Mouse (Mus musculus) liver, embryonic 14.5 days (tissue): ENCODE measurements around the gene Map4k2.

Experiments used
- CTCF ChIP-seq: IDR thresholded peaks from 2 replicates; pipeline ENCODE4 v1.5.1; 2016; ENCODE audit warnings: antibody characterized with exemption, low read depth, control low read depth
- EP300 ChIP-seq: IDR thresholded peaks from 2 replicates; pipeline ENCODE4 v1.6.1; 2016; ENCODE audit warnings: antibody characterized with exemption, low read depth

DNA sequence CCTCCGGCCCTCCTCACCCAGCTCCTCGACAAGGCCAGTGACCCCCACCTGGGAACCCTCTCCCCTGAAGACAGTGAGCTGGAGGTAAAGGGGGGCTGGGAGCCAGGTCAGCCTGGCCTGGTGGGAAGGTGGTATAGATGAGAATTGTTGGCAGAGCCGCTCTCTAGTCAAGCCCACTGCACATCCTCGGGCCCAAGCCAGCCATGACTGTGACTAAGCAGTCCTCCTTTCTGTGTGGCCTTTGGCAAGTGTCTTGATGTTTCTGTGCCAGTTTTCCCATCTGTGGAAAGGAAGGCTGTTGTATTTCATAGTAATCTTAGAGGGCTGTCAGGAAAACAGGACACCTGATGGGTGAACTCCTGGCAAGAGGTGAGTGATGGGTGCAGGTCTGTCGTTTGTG lies 3.1 kb downstream of the Map4k2 start:
- TF ChIP-seq CTCF (no peak), EP300 (no peak)
